Mouse (Mus musculus): ENCODE measurements around the gene Esp4.
"Not testable (repeated sequence)": the region's sequence is repeated elsewhere in the genome, so short reads cannot be mapped to it uniquely, and the experiment has no call there.

Esp4 gene
- long read RNA-seq, experiment 1, result 0 reads
- long read RNA-seq, experiment 2, result 0 reads

GRCm38 (mm10) chr17:40598294-40598693 is at the start of gene Esp4:
Gene Esp4, plus strand, starts transcription at chr17:40598594.
- intact Hi-C loops (cut with DNase I), result no loop called here

- intact Hi-C loops (cut with DNase I), result no loop called here
Measured at GRCm38 (mm10) chr17:40553470-40553869, 44.9 kb upstream of the Esp4 start.

- intact Hi-C loops (cut with DNase I), result no loop called here
Measured at GRCm38 (mm10) chr17:40561207-40561606, 37.2 kb upstream of the Esp4 start, which contains the start of gene Esp6. Gene Esp6, plus strand, starts transcription at chr17:40561507.

DNA sequence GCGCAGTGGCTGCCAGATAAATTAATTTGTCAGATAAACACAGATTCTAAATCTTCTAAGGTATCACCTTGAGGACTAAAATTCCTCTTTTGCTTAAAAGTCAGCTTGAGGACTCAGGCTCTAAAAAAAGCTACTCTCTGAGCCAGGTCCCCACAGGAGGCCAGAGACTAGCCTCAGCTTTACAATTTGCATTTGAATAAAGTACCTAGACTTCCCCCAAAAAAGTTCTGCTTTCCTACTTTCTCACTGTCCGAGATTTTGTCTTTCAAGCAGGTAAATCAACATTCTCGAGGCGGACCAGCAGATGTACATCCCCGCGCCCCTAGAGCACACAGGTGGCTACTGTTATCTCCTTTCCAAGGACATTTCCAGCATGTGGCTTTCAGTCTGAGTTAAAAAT is 14.5 kb upstream of the Esp4 start:
- intact Hi-C loops (cut with DNase I), result not testable (repeated sequence)

- intact Hi-C loops (cut with DNase I), result no loop called here
Measured at GRCm38 (mm10) chr17:40591297-40591696, 7.1 kb upstream of the Esp4 start.

GRCm38 (mm10) chr17:40631775-40632174 is 33.4 kb downstream of the Esp4 start, which contains the start of gene Esp3:
Gene Esp3, plus strand, starts transcription at chr17:40632075.
- intact Hi-C loops (cut with DNase I), result not testable (repeated sequence)
